Mouse (Mus musculus): ENCODE results near the gene Lkaaear1. TPM values are rescaled to one million over a fixed set of nuclear protein-coding genes. Genes with fewer than 3 reads are reported as not detected.

Lkaaear1 gene
- total RNA-seq, 4 experiments from 2014 or later = not detected

DNA sequence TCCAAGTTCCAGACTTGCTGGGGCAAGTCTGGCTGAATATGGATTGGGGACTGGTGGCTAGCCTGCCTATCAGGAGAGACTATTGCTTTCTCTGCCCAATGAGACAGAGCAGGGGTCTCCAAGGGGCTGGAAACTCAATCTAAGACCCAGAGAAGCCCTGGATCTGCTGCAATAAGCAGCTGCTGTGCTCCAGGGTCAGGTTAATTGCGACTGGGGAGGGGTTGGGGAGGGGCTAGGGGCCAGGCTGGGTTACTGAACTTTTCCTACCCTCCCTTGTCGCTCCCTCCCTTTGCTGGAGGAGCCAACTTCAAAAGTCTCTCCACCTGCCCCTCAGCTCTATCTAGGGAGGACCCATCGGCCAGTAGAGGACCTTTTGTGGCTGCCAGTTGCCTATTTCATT is 41.5 kb downstream of the Lkaaear1 start, which contains the start of gene Gm29797:
Gene Gm29797 (plus strand): TSS at position 301 of the 400 bp plus-strand sequence.
- no peak for DNase-seq (ENCODE audit: low spot score in 2 of 2)

DNA sequence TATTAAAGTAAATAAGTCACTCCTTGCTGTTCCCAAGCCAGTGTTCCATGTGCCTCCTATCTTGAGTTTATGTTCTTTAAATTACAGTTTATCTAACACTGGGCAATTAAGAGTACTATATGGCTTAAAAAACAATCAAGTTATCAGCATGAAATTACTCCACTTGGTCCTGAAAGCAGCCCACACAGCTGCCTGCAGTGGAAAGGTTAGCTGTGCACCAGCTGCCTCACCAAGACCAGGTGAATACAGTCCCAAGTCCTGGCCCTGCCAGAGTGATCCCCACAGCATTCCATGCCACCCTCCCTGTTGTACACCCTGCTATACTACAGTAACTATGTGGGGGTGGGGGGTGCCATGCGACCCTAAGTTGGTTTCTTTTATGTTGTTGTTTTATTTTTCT is 44.7 kb downstream of the Lkaaear1 start:
- DNase-seq (ENCODE audit: low spot score in 2 of 2) = no peak

GRCm38 (mm10) chr2:181653065-181653464 is 45.2 kb downstream of the Lkaaear1 start:
- no peak for DNase-seq (ENCODE audit: low spot score in 2 of 2)

DNA sequence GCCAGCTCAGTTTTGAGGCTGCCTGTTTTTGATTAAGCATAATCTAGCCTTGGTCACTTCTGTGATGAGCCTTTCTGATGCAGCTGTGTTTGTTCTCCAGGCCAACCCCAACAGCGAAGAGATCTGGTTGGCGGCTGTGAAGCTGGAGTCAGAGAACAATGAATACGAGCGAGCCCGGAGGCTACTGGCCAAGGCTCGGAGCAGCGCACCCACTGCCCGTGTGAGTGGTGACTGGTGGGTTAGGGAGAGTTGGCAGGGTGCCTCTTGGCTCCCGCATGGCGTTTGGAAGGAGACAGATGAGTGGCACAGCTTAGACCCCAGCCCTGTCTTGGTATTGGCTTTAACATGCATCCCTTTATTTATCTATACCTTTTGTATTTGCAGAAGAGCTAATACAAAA is 49.3 kb downstream of the Lkaaear1 start:
- no peak for DNase-seq (ENCODE audit: low spot score in 2 of 2)

Other genes with a start within 250 kb of the Lkaaear1 start
- gene Zbtb46, start 239.0 kb downstream of the Lkaaear1 start, total RNA-seq (2022) = 10 to 100 TPM in 1 of 4 experiments, 1 to 10 TPM in 3; 7.9 to 10.4 (median 9.3) TPM
- not detected for gene Abhd16b, start 205.2 kb downstream of the Lkaaear1 start, total RNA-seq (2022)
- gene Tpd52l2, start 201.3 kb downstream of the Lkaaear1 start, total RNA-seq (2022) = 10 to 100 TPM; 66.3 to 83.4 (median 80.6) TPM
- gene Dnajc5, start 178.0 kb downstream of the Lkaaear1 start, total RNA-seq (2022) = 100 to 1,000 TPM; 243 to 289 (median 265) TPM
- 10 to 100 TPM; 69.9 to 90.4 (median 73.4) TPM for gene Uckl1, start 113.5 kb downstream of the Lkaaear1 start, total RNA-seq (2022)
- 10 to 100 TPM; 59.5 to 63.3 (median 59.8) TPM for gene Prpf6, start 106.6 kb downstream of the Lkaaear1 start, total RNA-seq (2022)
- gene Zfp512b, start 105.6 kb downstream of the Lkaaear1 start, total RNA-seq (2022) = 100 to 1,000 TPM in 1 of 4 experiments, 10 to 100 TPM in 3; 89.3 to 104 (median 93.8) TPM
- gene Samd10, start 99.2 kb downstream of the Lkaaear1 start, total RNA-seq (2022) = 10 to 100 TPM; 14.1 to 17.8 (median 16.2) TPM
- gene Gm29797, start 41.4 kb downstream of the Lkaaear1 start, total RNA-seq (2022) = 1 to 10 TPM in 1 of 4 experiments, under 1 TPM in 2, not detected in 1; 0.61 to 1.8 (median 0.87) TPM
- gene Sox18, start 26.8 kb downstream of the Lkaaear1 start, total RNA-seq (2022) = 10 to 100 TPM in 3 of 4 experiments, 1 to 10 TPM in 1; 7.6 to 11.3 (median 10.9) TPM
- gene Tcea2, start 18.1 kb downstream of the Lkaaear1 start, total RNA-seq (2022) = 10 to 100 TPM; 53.6 to 71.8 (median 69.3) TPM
- 10 to 100 TPM; 39.6 to 51.5 (median 42.7) TPM for gene Rgs19, start 4.5 kb downstream of the Lkaaear1 start, total RNA-seq (2022)
- gene Oprl1, start 16.6 kb upstream of the Lkaaear1 start, total RNA-seq (2022) = 10 to 100 TPM; 50.4 to 67.7 (median 56.7) TPM
- 10 to 100 TPM; 23.2 to 41.8 (median 27.1) TPM for gene Myt1, start 64.9 kb upstream of the Lkaaear1 start, total RNA-seq (2022)
- 100 to 1,000 TPM in 1 of 4 experiments, 10 to 100 TPM in 3; 76.2 to 112 (median 93.0) TPM for gene Pcmtd2, start 139.4 kb upstream of the Lkaaear1 start, total RNA-seq (2022)
- 10 to 100 TPM; 24.8 to 32.6 (median 27.3) TPM for gene Polr3k, start 165.9 kb upstream of the Lkaaear1 start, total RNA-seq (2022)